Mouse (Mus musculus) brain, adult 2 months (tissue): ENCODE data around the gene Ptp4a2.
"Not testable (repeated sequence)": the region's sequence is repeated elsewhere in the genome, so short reads cannot be mapped to it uniquely, and the experiment has no call there.

Source experiments
- DNase-seq: peaks from one replicate; pipeline ENCODE4 v3.0.0; 2011; ENCODE audit warnings: low read depth, low spot score

Ptp4a2 gene

DNA sequence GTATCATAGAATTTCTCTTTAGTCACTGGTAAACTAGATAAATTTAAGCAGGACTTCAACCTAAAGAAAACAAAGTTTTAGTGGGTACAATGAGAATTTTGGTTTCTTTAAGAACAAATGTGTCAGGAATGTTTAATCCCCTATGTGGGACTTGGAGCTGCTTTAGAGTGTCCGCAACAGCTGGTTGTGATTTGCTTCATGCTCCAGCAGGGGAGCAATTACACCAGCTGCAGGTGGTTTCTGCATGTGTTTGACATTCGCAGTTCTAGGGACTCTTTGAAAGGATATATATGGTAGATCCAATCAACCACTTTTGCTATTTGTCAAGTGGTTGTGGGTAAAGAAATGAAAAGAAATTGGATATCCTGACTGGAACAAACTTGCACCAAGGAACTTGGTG, 39.5 kb downstream of the Ptp4a2 start:
- no peak for DNase-seq

GRCm38 (mm10) chr4:129851861-129852260, 40.8 kb downstream of the Ptp4a2 start:
- peak; percentile 53 for DNase-seq

DNA sequence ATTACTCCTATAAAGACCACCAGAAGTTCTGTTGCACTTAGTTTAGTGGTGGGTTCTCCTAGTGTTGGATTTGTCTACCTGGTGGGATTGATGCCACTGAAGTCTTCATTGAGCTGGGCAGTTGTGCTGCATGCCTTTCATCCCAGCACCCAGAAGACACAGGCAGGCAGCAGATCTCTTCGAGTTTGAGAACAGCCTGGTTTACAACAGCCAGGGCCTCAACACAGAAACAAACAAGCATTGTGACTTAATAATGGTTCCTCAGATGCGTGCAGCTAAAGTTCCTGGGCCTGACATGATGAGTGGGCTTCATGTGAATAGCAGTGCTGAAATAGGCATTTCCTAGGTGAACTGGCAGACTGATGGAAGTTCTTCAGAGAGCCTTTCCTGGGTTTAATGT, 42.0 kb downstream of the Ptp4a2 start:
- DNase-seq, result no peak

DNA sequence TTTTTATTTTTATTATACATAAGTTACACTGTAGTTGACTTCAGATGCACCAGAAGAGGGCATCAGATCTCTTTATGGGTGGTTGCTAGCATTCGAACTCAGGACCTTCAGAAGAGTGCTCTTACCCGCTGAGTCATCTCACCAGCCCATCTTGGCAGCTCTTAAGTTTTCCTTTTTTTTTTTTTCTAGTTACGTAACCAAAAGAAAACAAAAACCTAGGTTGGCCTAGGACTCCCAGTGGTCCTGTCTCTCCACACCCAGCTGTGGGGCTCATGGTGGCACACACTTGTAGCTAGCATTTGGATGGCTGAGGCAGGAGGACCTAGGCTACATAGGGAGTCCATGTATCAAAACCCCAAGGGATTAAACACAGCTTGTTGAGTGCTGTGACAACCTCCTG, 43.0 kb downstream of the Ptp4a2 start:
- DNase-seq, result no peak

GRCm38 (mm10) chr4:129854615-129855014, 43.6 kb downstream of the Ptp4a2 start:
- no peak for DNase-seq

GRCm38 (mm10) chr4:129855051-129855970, 44.3 kb downstream of the Ptp4a2 start:
- DNase-seq, result peak; percentile 73

DNA sequence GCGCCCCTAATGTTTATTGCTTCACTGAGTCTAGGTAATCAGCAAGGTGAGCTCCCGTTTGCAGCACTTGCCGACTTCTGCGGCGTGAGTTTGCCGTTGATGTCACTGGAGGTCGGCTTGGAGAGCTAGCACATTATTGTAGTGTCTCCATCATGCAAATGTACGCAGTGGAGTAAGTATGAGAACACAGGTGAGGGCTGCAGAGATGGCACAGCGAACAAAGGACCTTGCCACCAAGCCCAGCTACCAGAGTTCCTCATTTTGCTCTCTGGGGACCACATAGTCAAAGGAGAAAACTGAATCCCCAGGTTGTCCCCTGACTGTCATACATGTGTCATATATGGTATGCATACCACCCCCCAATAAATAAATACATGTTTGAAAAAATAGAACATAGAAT, 49.4 kb downstream of the Ptp4a2 start:
- DNase-seq, result no peak

DNA sequence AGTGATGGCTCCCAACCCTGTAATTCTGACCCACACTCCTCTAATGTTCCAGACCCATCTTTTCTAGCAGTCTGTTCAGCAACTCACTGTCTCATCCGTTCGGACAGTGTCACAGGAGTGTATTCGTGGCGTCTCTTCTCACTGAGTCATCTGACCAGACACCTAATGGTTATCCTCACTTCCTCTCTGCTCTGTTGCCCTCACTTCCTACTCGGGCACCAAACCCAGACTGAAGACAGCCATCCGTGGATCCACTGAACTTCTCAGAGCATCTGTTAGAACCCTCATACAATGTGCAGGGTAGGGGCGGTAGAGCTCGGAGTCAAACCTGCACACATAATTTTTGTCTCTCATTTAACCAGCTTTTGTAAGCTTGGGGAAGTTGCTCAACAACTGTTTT, 50.4 kb downstream of the Ptp4a2 start:
- DNase-seq, result no peak

- no peak for DNase-seq
Observed at GRCm38 (mm10) chr4:129862357-129862756, 51.3 kb downstream of the Ptp4a2 start.

DNA sequence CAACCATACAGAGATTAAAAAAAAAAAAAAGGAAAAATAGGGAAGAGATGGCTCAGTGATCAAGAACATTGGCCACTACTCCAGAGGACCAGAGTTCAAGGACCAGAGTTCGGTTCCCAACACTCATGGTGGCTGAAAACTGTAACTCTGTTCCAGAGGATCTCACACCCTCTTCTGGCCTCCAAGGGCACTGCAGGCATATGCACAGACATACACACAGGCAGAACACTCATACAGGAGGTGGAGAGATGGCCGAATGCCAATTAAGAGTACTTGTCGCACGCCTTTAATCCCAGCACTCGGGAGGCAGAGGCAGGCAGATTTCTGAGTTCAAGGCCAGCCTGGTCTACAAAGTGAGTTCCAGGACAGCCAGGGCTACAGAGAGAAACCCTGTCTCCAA, 55.2 kb downstream of the Ptp4a2 start:
- DNase-seq, result not testable (repeated sequence)

GRCm38 (mm10) chr4:129868211-129868610, 57.2 kb downstream of the Ptp4a2 start:
- DNase-seq, result no peak

DNA sequence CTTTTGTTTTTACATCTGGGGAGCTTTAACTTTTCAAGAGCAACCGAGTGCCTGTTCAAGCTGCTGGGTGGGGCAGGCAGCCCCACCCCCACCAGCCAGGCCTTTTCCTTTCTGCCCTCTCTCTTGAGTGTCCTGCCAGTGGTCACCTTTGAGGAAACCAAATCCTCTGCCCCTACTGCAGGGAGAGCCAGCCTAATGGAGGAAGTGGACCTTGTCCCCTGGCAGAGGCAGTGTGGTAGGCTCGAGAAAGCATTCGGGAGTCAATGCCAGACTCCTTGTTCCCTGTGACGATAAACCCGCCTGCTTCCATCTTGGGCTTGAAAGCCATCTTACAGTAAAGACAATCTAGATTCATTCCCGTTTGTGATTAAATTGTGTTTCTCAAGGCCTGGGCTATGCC, 59.5 kb downstream of the Ptp4a2 start:
- DNase-seq, result no peak

- peak; percentile 69 for DNase-seq
Observed at GRCm38 (mm10) chr4:129872376-129872922, 61.4 kb downstream of the Ptp4a2 start.

DNA sequence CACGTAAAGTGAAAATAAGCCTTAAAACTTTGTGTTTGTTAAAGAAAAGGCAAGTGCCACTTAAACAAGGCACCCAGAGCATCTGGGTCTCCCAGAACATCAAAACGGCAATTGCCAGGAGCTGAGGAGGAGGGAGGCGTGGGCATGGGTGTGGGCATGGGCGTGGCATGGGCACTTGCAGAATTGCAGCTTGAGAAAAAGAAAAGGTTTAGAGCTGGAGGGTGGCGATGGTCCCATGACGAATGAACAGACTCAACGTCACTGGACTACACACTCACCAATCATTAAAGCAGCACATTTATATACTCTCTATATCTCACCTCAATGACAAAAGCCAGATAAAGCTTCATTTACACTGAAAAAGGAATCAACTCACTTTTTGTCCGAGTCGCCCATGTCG, 63.8 kb downstream of the Ptp4a2 start:
- DNase-seq, result no peak

DNA sequence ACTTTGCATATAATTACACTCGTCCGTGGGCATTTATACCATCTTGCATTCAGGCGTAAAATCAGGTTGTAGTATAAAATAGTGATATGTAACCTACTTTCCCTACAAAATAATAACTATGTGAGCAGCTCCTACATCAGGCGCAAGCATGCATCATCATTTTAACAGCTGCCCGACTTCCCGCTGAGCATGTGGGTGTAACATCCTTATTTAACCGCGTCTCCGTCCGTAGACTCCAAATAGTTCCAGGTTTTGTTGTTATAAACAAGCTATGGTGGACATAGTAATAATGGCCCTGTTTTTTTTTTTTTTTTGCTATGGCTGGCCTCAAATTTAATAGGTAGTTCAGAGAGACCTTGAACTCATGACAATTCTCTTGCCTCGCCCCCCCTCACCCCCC, 64.4 kb downstream of the Ptp4a2 start:
- peak; percentile 82 for DNase-seq

GRCm38 (mm10) chr4:129876831-129877764, 66.1 kb downstream of the Ptp4a2 start:
- DNase-seq, result peak; percentile 88

DNA sequence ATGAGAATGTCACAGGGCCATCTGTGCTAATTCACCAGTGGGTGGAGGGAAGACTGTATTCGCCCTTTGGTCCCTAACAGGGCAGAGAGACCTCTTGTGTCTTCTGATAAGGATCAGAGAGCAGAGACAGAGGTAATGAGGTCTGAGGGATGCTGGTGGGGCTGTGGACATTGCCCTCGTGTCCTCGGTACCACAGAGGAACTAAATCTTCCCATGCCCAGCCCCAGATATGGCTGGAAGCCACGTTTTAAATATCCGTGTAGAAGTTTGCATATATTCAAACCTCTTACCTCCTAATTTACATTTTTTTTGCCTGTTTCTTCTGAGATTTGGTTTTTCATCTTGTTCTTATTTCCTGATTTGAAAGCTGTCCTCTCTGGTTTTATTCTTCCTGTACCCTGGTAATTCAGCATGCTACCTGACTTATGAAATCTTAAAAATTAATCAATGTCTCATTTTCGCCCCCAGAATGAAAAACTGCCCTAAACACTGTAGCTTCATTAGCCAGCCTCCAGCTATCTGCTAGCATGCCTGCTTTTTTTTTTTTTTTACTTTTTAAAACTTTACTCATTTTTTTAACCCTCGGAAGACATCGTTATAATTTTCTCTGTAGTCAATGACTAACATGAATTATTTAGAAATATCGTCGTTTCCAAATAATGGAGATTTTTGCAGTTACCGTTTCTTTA, 67.1 kb downstream of the Ptp4a2 start:
- no peak for DNase-seq

GRCm38 (mm10) chr4:129878656-129879145, 67.7 kb downstream of the Ptp4a2 start:
- no peak for DNase-seq

DNA sequence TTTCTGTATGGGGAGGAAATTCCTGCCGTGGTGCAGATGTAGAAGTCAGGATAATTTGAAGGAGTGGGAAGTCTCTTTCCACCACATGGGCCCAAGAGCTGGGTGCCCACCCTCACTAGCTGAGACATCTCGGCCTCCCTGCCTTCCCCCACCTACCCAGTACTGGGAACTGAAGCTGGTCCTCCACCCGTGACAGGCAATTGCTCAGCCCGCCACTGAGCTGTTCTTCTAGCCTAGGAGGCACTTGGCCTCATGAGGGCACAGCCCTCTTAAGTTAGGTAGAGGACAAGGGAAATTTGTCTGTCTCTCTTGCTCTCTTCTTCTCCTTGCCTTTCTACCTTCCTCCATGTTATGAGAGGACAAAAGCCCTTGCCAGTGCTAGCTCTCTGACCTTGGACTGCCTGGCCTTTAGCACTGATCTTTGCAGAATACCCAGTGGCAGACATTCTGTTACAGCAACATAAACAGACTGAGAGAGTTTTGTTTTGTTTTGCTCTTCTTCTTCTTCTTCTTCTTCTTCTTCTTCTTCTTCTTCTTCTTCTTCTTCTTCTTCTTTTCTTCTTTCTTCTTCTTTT, 68.3 kb downstream of the Ptp4a2 start:
- no peak for DNase-seq

DNA sequence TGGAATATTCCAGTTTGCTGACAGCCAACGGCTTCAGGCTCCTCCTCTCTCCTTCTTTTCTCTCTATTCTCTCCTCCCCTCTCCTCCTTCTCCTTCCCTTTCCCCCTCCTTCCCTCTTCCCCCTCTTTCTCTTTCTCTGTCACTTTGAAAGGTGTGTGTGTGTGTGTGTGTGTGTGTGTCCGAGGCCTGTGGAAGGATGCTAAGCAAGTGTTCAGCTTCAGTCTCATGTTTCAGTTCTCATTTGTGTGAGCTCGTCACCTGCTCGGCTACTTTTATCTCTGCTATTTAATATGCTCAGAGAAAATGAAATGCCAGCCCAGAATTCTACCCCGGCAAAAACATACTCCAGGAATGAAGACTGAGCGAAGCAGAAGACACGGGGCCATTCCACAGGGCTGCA, 69.6 kb downstream of the Ptp4a2 start:
- no peak for DNase-seq

DNA sequence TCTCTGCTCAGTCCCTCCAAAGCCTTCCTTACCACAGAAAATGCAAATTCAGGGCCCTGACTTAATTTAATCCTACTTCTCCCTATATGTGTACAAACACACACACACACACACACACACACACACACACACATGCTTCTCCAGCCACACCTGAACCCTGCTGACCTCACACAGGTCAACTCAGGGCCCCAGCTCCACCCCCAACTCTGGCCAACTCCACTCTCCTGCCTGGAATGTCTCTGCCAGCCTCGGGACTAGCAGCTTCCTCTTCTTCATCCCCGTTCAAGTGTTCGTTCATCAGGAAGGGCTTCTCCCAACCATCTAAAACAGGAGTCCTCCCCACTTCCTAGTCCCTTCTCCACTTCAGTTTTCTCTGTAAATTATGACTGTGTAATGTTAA, 70.6 kb downstream of the Ptp4a2 start:
- DNase-seq, result no peak
